Mouse (Mus musculus) heart, embryonic 10.5 days (tissue): ENCODE results near the gene Stk39. TPM values are rescaled to one million over a fixed set of nuclear protein-coding genes. Genes with fewer than 3 reads are reported as not detected.

Experiments used
- DNase-seq: peaks from one replicate; pipeline ENCODE4 v3.0.0-alpha.2; 2017; ENCODE audit warnings: low spot score
- H3K27ac ChIP-seq: fragments of 300-500 bp; sonication (generic); 2 replicates; pipeline ENCODE4 v1.5.1; 2016; ENCODE audit warnings: mild to moderate bottlenecking
- H3K27me3 ChIP-seq: fragments of 300-500 bp; sonication (generic); 2 replicates; pipeline ENCODE4 v1.6.1; 2016; ENCODE audit warnings: mild to moderate bottlenecking; ENCODE audit not compliant: poor library complexity, insufficient read depth, severe bottlenecking
- H3K36me3 ChIP-seq: fragments of 300-500 bp; sonication (generic); 2 replicates; pipeline ENCODE4 v1.6.1; 2016; ENCODE audit warnings: mild to moderate bottlenecking, moderate library complexity
- H3K4me1 ChIP-seq: fragments of 300-500 bp; sonication (generic); 2 replicates; pipeline ENCODE4 v1.6.1; 2016; ENCODE audit warnings: mild to moderate bottlenecking
- H3K4me3 ChIP-seq: fragments of 300-500 bp; sonication (generic); 2 replicates; pipeline ENCODE4 v1.5.1; 2016; ENCODE audit warnings: mild to moderate bottlenecking, moderate library complexity
- H3K9me3 ChIP-seq: fragments of 300-500 bp; sonication (generic); 2 replicates; pipeline ENCODE4 v1.6.1; 2016; ENCODE audit warnings: mild to moderate bottlenecking, moderate library complexity
- WGBS: fragments of 180-500 bp; shearing (Covaris S2); methylation state at CpG from one replicate; pipeline ENCODE4 v1.1.7; 2016; 5-methylcytosine and 5-hydroxymethylcytosine counted together
- polyA plus RNA-seq: library from polyadenylated mRNA; unstranded; fragments of >200 nt; fragmentation: Nextera tagmentation; extraction: Ambion mirVana; gene quantifications from 2 replicates; pipeline ENCODE4 v1.2.1, GENCODE M21; 2016

The Stk39 gene
- polyA plus RNA-seq, 1 experiment from 2014 or later, result 45.2 TPM

- DNase-seq, result no peak
- no peaks in the 10 kb centered on the region for H3K9me3 ChIP-seq
- 87% methylated on average over 6 of the region's 6 CpGs for WGBS
- H3K4me1 ChIP-seq, result peaks cover 9% of the 10 kb centered on the region
- no peak overlapping the region for H3K27ac ChIP-seq
- peaks cover 41% of the 10 kb centered on the region for H3K36me3 ChIP-seq
- no peaks in the 10 kb centered on the region for H3K27me3 ChIP-seq
- no peak overlapping the region for H3K4me3 ChIP-seq
Observed at GRCm38 (mm10) chr2:68304771-68305460, 167.2 kb downstream of the Stk39 start.

GRCm38 (mm10) chr2:68301811-68302542 lies 170.1 kb downstream of the Stk39 start:
- H3K27ac ChIP-seq, result no peak overlapping the region
- 63% methylated on average over 4 of the region's 4 CpGs for WGBS
- peaks cover 9% of the 10 kb centered on the region for H3K4me1 ChIP-seq

GRCm38 (mm10) chr2:68298356-68298755 lies 173.7 kb downstream of the Stk39 start:
- H3K27ac ChIP-seq, result no peak overlapping the region
- DNase-seq, result no peak
- 86% methylated on average over 3 of the region's 3 CpGs for WGBS
- peaks cover 9% of the 10 kb centered on the region for H3K4me1 ChIP-seq
- no peaks in the 10 kb centered on the region for H3K9me3 ChIP-seq
- H3K36me3 ChIP-seq, result peaks cover 30% of the 10 kb centered on the region
- H3K27me3 ChIP-seq, result no peaks in the 10 kb centered on the region
- no peak overlapping the region for H3K4me3 ChIP-seq

More at GRCm38 (mm10) chr2:68301811-68302542, 170.1 kb downstream of the Stk39 start:
- no peak for DNase-seq
- Histone ChIP-seq H3K4me3 (no peak overlapping the region), H3K9me3 (no peaks in the 10 kb centered on the region), H3K36me3 (peaks cover 47% of the 10 kb centered on the region), H3K27me3 (no peaks in the 10 kb centered on the region)

- DNase-seq, result no peak
- Histone ChIP-seq H3K4me3 (no peak overlapping the region), H3K27me3 (no peaks in the 10 kb centered on the region), H3K9me3 (no peaks in the 10 kb centered on the region), H3K4me1 (peaks cover 9% of the 10 kb centered on the region), H3K27ac (no peak overlapping the region), H3K36me3 (peaks cover 30% of the 10 kb centered on the region)
- 95% methylated on average over 2 of the region's 2 CpGs for WGBS
Observed at GRCm38 (mm10) chr2:68297955-68298354, 174.1 kb downstream of the Stk39 start.

GRCm38 (mm10) chr2:68296743-68297142 lies 175.3 kb downstream of the Stk39 start:
- Histone ChIP-seq H3K27ac (no peak overlapping the region), H3K9me3 (no peaks in the 10 kb centered on the region), H3K4me3 (no peak overlapping the region), H3K27me3 (no peaks in the 10 kb centered on the region), H3K36me3 (peaks cover 30% of the 10 kb centered on the region), H3K4me1 (peaks cover 8% of the 10 kb centered on the region)
- 70% methylated on average over 2 of the region's 2 CpGs for WGBS
- DNase-seq, result no peak

- Histone ChIP-seq H3K9me3 (no peaks in the 10 kb centered on the region), H3K27me3 (no peaks in the 10 kb centered on the region), H3K27ac (0 out of 2 replicates have a peak overlapping the region, but pooled peaks have one; percentile 12), H3K4me3 (no peak overlapping the region), H3K36me3 (peaks cover 11% of the 10 kb centered on the region), H3K4me1 (peaks cover 18% of the 10 kb centered on the region)
- no peak for DNase-seq
- WGBS, result 77% methylated on average over 16 of the region's 16 CpGs
Observed at GRCm38 (mm10) chr2:68292539-68293320, 179.3 kb downstream of the Stk39 start.

GRCm38 (mm10) chr2:68291895-68292294 lies 180.2 kb downstream of the Stk39 start:
- no peaks in the 10 kb centered on the region for H3K27me3 ChIP-seq
- no peak for DNase-seq
- WGBS, result 68% methylated on average over 5 of the region's 5 CpGs
- H3K4me1 ChIP-seq, result peaks cover 18% of the 10 kb centered on the region
- H3K9me3 ChIP-seq, result no peaks in the 10 kb centered on the region
- H3K4me3 ChIP-seq, result no peak overlapping the region
- H3K27ac ChIP-seq, result no peak overlapping the region
- H3K36me3 ChIP-seq, result peaks cover 10% of the 10 kb centered on the region

- Histone ChIP-seq H3K4me1 (peaks cover 18% of the 10 kb centered on the region), H3K27me3 (no peaks in the 10 kb centered on the region), H3K36me3 (peaks cover 8% of the 10 kb centered on the region; the same call in 1 of the 2 replicates), H3K9me3 (no peaks in the 10 kb centered on the region), H3K27ac (no peak overlapping the region), H3K4me3 (no peak overlapping the region)
- no peak for DNase-seq
- WGBS, result 19% methylated on average over 4 of the region's 4 CpGs
Observed at GRCm38 (mm10) chr2:68289961-68290360, 182.1 kb downstream of the Stk39 start.

GRCm38 (mm10) chr2:68289177-68289576 lies 182.9 kb downstream of the Stk39 start:
- H3K27ac ChIP-seq, result no peak overlapping the region
- no peaks in the 10 kb centered on the region for H3K9me3 ChIP-seq
- peaks cover 11% of the 10 kb centered on the region; the same call in 1 of the 2 replicates for H3K36me3 ChIP-seq
- peaks cover 18% of the 10 kb centered on the region for H3K4me1 ChIP-seq
- no peak for DNase-seq
- 85% methylated on average over 10 of the region's 10 CpGs for WGBS
- H3K4me3 ChIP-seq, result no peak overlapping the region
- H3K27me3 ChIP-seq, result no peaks in the 10 kb centered on the region

- DNase-seq, result no peak
- peaks cover 14% of the 10 kb centered on the region; the same call in 1 of the 2 replicates for H3K36me3 ChIP-seq
- no peaks in the 10 kb centered on the region for H3K27me3 ChIP-seq
- H3K4me3 ChIP-seq, result no peak overlapping the region
- H3K27ac ChIP-seq, result no peak overlapping the region
- peaks cover 18% of the 10 kb centered on the region for H3K4me1 ChIP-seq
- 86% methylated on average over 10 of the region's 10 CpGs for WGBS
- H3K9me3 ChIP-seq, result no peaks in the 10 kb centered on the region
Observed at GRCm38 (mm10) chr2:68288106-68288505, 184.0 kb downstream of the Stk39 start.

GRCm38 (mm10) chr2:68284391-68284790 lies 187.7 kb downstream of the Stk39 start:
- H3K27ac ChIP-seq, result no peak overlapping the region
- H3K27me3 ChIP-seq, result no peaks in the 10 kb centered on the region
- no peak overlapping the region for H3K4me3 ChIP-seq
- H3K36me3 ChIP-seq, result peaks cover 30% of the 10 kb centered on the region
- WGBS, result 81% methylated on average over 2 of the region's 2 CpGs
- no peaks in the 10 kb centered on the region for H3K4me1 ChIP-seq
- DNase-seq, result no peak
- no peaks in the 10 kb centered on the region for H3K9me3 ChIP-seq

- Histone ChIP-seq H3K27me3 (no peaks in the 10 kb centered on the region), H3K36me3 (peaks cover 30% of the 10 kb centered on the region), H3K4me1 (no peaks in the 10 kb centered on the region), H3K9me3 (no peaks in the 10 kb centered on the region), H3K4me3 (no peak overlapping the region), H3K27ac (no peak overlapping the region)
- DNase-seq, result no peak
- WGBS, result 93% methylated on average over 6 of the region's 6 CpGs
Observed at GRCm38 (mm10) chr2:68283021-68283548, 189.0 kb downstream of the Stk39 start.
